Mouse (Mus musculus) ES-E14 (cell line): ENCODE results near the gene Olfr523. TPM values are rescaled to one million over a fixed set of nuclear protein-coding genes. Genes with fewer than 3 reads are reported as not detected.

Experiments used
- DNase-seq: peaks from one replicate; pipeline ENCODE4 v3.0.0-alpha.2; 2013; ENCODE audit warnings: low read depth, low spot score
- H3K27ac ChIP-seq: 2 replicates; pipeline ENCODE4 v1.5.1; 2012; ENCODE audit warnings: low read depth, mild to moderate bottlenecking, low read length, moderate library complexity, mixed read lengths; ENCODE audit not compliant: poor library complexity, insufficient read depth, severe bottlenecking
- H3K36me3 ChIP-seq: 2 replicates; pipeline ENCODE4 v1.6.1; 2012; ENCODE audit warnings: mild to moderate bottlenecking, low read length, moderate library complexity, mixed read lengths; ENCODE audit not compliant: control insufficient read depth, poor library complexity, insufficient read depth, severe bottlenecking
- H3K4me1 ChIP-seq, 2 experiments: fragments of 150-350 bp in 1 of 2; sonication (generic) in 1 of 2; 2 replicates each; pipeline ENCODE4 v1.6.1; 2012; ENCODE audit warnings: low read length in 2 of 2, mild to moderate bottlenecking in 1 of 2, mixed read lengths in 1 of 2; ENCODE audit not compliant: control insufficient read depth in 2 of 2, insufficient read depth in 2 of 2, poor library complexity in 1 of 2
- H3K4me3 ChIP-seq, 2 experiments: fragments of 150-350 bp in 1 of 2; sonication (generic) in 1 of 2; 2 replicates each; pipeline ENCODE4 v1.5.1; 2012; ENCODE audit warnings: low read length in 2 of 2, low read depth in 1 of 2, mild to moderate bottlenecking in 1 of 2, mixed read lengths in 1 of 2; ENCODE audit not compliant: insufficient read depth in 1 of 2, poor library complexity in 1 of 2, severe bottlenecking in 1 of 2
- H3K9ac ChIP-seq: 2 replicates; pipeline ENCODE4 v1.6.1; 2012; ENCODE audit warnings: low read depth, mild to moderate bottlenecking, low read length, mixed read lengths; ENCODE audit not compliant: poor library complexity, insufficient read depth, severe bottlenecking
- H3K9me3 ChIP-seq: fragments of 150-350 bp; sonication (generic); 2 replicates; pipeline ENCODE4 v1.6.1; 2012; ENCODE audit warnings: low read depth, mild to moderate bottlenecking, low read length; ENCODE audit not compliant: control insufficient read depth, insufficient read depth
- CHD2 ChIP-seq: IDR thresholded peaks from 2 replicates; pipeline ENCODE4 v1.6.1; 2014; ENCODE audit warnings: mild to moderate bottlenecking, low read depth, low read length, inconsistent platforms
- HCFC1 ChIP-seq: IDR thresholded peaks from 2 replicates; pipeline ENCODE4 v1.6.1; 2012; ENCODE audit warnings: low read length, inconsistent platforms, borderline replicate concordance; ENCODE audit not compliant: insufficient read depth
- MAFK ChIP-seq: IDR thresholded peaks from 2 replicates; pipeline ENCODE4 v1.6.1; 2014; ENCODE audit warnings: mild to moderate bottlenecking, low read depth, low read length, inconsistent platforms; ENCODE audit not compliant: insufficient read depth
- ZC3H11A ChIP-seq: IDR thresholded peaks from 2 replicates; pipeline ENCODE4 v1.6.1; 2012; ENCODE audit warnings: low read depth, mild to moderate bottlenecking, inconsistent platforms, low read length, borderline replicate concordance
- ZNF384 ChIP-seq: IDR thresholded peaks from 2 replicates; pipeline ENCODE4 v1.6.1; 2012; ENCODE audit warnings: low read depth, low read length, inconsistent platforms
- in situ Hi-C, 2 experiments: fragments of 600-800 bp; cut with MboI; formaldehyde crosslinking; loops; one replicate each; pipeline ENCODE4 v1.15.1; 2025; ENCODE audit warnings: low sequenced_read_pairs in 2 of 2, inconsistent platforms in 1 of 2; ENCODE audit not compliant: unreplicated experiment in 2 of 2
- total RNA-seq: library from RNA; depleted of rRNA; stranded (reverse); fragments of 300-350 nt; gene quantifications from 2 replicates; pipeline ENCODE4 v1.2.3, GENCODE M21; 2012; rRNA removed

Olfr523 gene
- total RNA-seq, 1 experiment = not detected

GRCm38 (mm10) chr7:140224209-140224608 is 51.2 kb downstream of the Olfr523 start:
- in situ Hi-C loops = no loop called here
- no peak for DNase-seq
- Histone ChIP-seq H3K9me3 (no peaks in the 10 kb centered on the region), H3K4me3 (peak overlapping the region in 1 of 2 experiments; percentile 44; a peak in 2 of 4 replicates), H3K36me3 (no peaks in the 10 kb centered on the region), H3K4me1 (peaks cover 0 to 6% of the 10 kb centered on the region in 2 experiments; a peak in 1 of 4 replicates), H3K27ac (no peak overlapping the region), H3K9ac (no peak overlapping the region)
- no peak for TF ChIP-seq ZC3H11A
- TF ChIP-seq ZNF384 = no peak
- TF ChIP-seq HCFC1 = no peak
- no peak for TF ChIP-seq MAFK
- TF ChIP-seq CHD2 = no peak

Other genes with a start within 250 kb of the Olfr523 start
- gene Utf1, start 229.4 kb upstream of the Olfr523 start, total RNA-seq = 147 and 174 TPM in 2 replicates
- 1.8 TPM in 2 replicates for gene 6430531B16Rik, start 194.5 kb upstream of the Olfr523 start, total RNA-seq
- gene Adam8, start 180.7 kb upstream of the Olfr523 start, total RNA-seq = 7.6 and 8.3 TPM in 2 replicates
- gene Zfp511, start 136.8 kb upstream of the Olfr523 start, total RNA-seq = 27.1 and 29.6 TPM in 2 replicates
- gene Tubgcp2, start 136.5 kb upstream of the Olfr523 start, total RNA-seq = 28.1 and 29.0 TPM in 2 replicates
- 0.16 and 0.27 TPM in 2 replicates for gene Msx3, start 124.1 kb upstream of the Olfr523 start, total RNA-seq
- 0.26 TPM in 1 of 2 replicates, not detected in the other for gene Caly, start 90.7 kb upstream of the Olfr523 start, total RNA-seq
- 0.49 TPM in 1 of 2 replicates, not detected in the other for gene Prap1, start 79.8 kb upstream of the Olfr523 start, total RNA-seq
- 6.6 and 11.9 TPM in 2 replicates for gene Fuom, start 70.8 kb upstream of the Olfr523 start, total RNA-seq
- 9.1 and 15.5 TPM in 2 replicates for gene Paox, start 57.4 kb upstream of the Olfr523 start, total RNA-seq
- gene Echs1, start 56.7 kb upstream of the Olfr523 start, total RNA-seq = 47.0 and 58.3 TPM in 2 replicates
- gene Mtg1, start 35.7 kb upstream of the Olfr523 start, total RNA-seq = 21.0 and 23.0 TPM in 2 replicates
- 0.27 and 0.48 TPM in 2 replicates for gene Sprn, start 18.3 kb upstream of the Olfr523 start, total RNA-seq
- not detected in 2 replicates for gene Olfr522, start 8.5 kb upstream of the Olfr523 start, total RNA-seq
- gene Olfr524, start 32.7 kb downstream of the Olfr523 start, total RNA-seq = not detected in 2 replicates
- not detected in 2 replicates for gene Cd163l1, start 45.0 kb downstream of the Olfr523 start, total RNA-seq
- not detected in 2 replicates for gene 5830411N06Rik, start 74.1 kb downstream of the Olfr523 start, total RNA-seq
- gene Olfr525, start 147.6 kb downstream of the Olfr523 start, total RNA-seq = not detected in 2 replicates
- gene Olfr527, start 160.8 kb downstream of the Olfr523 start, total RNA-seq = not detected in 2 replicates
- not detected in 2 replicates for gene Olfr60, start 188.5 kb downstream of the Olfr523 start, total RNA-seq
- not detected in 2 replicates for gene Olfr530, start 203.1 kb downstream of the Olfr523 start, total RNA-seq
- gene Olfr531, start 229.7 kb downstream of the Olfr523 start, total RNA-seq = not detected in 2 replicates
- gene Olfr532, start 248.4 kb downstream of the Olfr523 start, total RNA-seq = not detected in 2 replicates